24 mouse cellular contexts compared by ENCODE assay signal in genomic region chr7:111062971-111063370, GRCm38 (mm10).
"Had no signal": no experiment of that assay in that cellular context is flagged by ENCODE, and none has a peak within 500 bp of the region (broad histone marks: within the 10 kb centered on the region; RNA-seq: fewer than 3 reads in every experiment).

No protein-coding gene starts in this region.

- H3K27me3 ChIP-seq: heart, embryonic 12.5 days; hindbrain, embryonic 13.5 days; hindbrain, embryonic 15.5 days; kidney, embryonic 15.5 days; limb, embryonic 12.5 days; liver, embryonic 13.5 days had no signal

- H3K4me1 ChIP-seq: heart, embryonic 12.5 days; hindbrain, embryonic 15.5 days; kidney, embryonic 15.5 days; liver, embryonic 13.5 days had no signal

- DNase-seq: gastrocnemius, postnatal 25 days; heart, adult 18-20 months; heart, postnatal 10 days; heart, postnatal 4 days; kidney, adult 11 months; kidney, adult 2 months; kidney, adult 9 months; kidney, postnatal 14 days; kidney, postnatal 36 days; layer of hippocampus, adult 9-11 months; layer of hippocampus, postnatal 36 days; liver; liver, embryonic 13.5 days had no signal

- H3K9me3 ChIP-seq: hindbrain, embryonic 15.5 days had no signal

- H3K4me3 ChIP-seq: heart, embryonic 10.5 days; heart, embryonic 12.5 days; hindbrain, embryonic 10.5 days; hindbrain, embryonic 13.5 days; hindbrain, embryonic 15.5 days; kidney, embryonic 15.5 days; left cerebral cortex, adult 2 months; limb, embryonic 10.5 days; limb, embryonic 12.5 days; liver, embryonic 13.5 days had no signal

- H3K27ac ChIP-seq: heart, embryonic 10.5 days; hindbrain, embryonic 10.5 days; hindbrain, embryonic 13.5 days; hindbrain, embryonic 15.5 days; hindbrain, postnatal 0 days; kidney, embryonic 15.5 days; kidney, postnatal 0 days; left cerebral cortex, adult 2 months; limb, embryonic 10.5 days; limb, embryonic 12.5 days; liver, embryonic 13.5 days had no signal
